Mouse (Mus musculus) ES-Bruce4 (cell line): ENCODE data around the gene Zfp697.

Experiments
- CTCF ChIP-seq: IDR thresholded peaks from one replicate; pipeline ENCODE4 v1.8.1; 2011; ENCODE audit warnings: low read depth, low read length
- POLR2A ChIP-seq: IDR thresholded peaks from one replicate; pipeline ENCODE4 v1.8.1; 2011; ENCODE audit warnings: low read length; ENCODE audit not compliant: insufficient read depth

DNA sequence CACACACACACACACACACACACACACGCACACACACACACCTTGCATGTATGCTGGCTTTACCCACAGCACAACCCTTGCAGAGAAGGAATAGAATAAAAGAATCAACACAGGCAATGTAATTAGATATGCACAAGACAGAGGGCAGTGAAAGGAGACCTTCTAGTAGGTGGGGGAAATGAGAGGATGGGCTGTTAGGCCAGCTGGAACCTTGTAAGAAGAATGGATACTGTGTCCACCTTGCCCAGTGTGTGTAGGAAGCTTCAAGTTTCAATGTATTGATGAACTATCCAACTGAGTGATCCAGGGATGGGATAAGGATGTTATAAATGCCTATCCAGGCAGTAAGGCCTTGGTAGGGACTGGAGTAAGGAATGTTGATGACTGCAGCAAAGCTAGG is 52.8 kb downstream of the Zfp697 start:
- TF ChIP-seq CTCF (no peak), POLR2A (no peak)
